Mouse (Mus musculus): ENCODE results near the gene Nfia.

- no peak for TF ChIP-seq CTCF (IDR thresholded peaks at IDR 0.05; ENCODE audit: low read depth, low read length)
- TF ChIP-seq GATA2 (IDR thresholded peaks at IDR 0.05; ENCODE audit: borderline replicate concordance, low read depth, low read length): no peak
- TF ChIP-seq POLR2AphosphoS5 (IDR thresholded peaks at IDR 0.05; ENCODE audit: insufficient replicate concordance, low read depth, low read length): no peak
- TF ChIP-seq TAL1 (conservative IDR thresholded peaks at IDR 0.05; ENCODE audit: low read depth, low read length): no peak
- no peak for TF ChIP-seq GATA1 (IDR thresholded peaks at IDR 0.05; ENCODE audit: borderline replicate concordance, low read length)
Observed at GRCm38 (mm10) chr4:97780666-97781435, 8.3 kb downstream of the Nfia start.

Measured in G1E (cell line).